In genomic region chr5:37091171-37091628, GRCm38 (mm10) we compare ENCODE assay signal across 7 mouse cellular contexts. TPM values are rescaled to one million over a fixed set of nuclear protein-coding genes. Genes with fewer than 3 reads are reported as not detected.
DNase-seq lines count a peak whose midpoint lies in the region; ATAC-seq and TF ChIP-seq lines count a peak whose summit lies in the region.

No protein-coding gene starts in this region.

- peak overlapping the region; percentile 55 for H3K9ac ChIP-seq in hindbrain, embryonic 16.5 days (ENCODE audit: low read depth, low read length)

- H3K27me3 ChIP-seq in hindbrain, embryonic 16.5 days (replicated peaks; ENCODE audit: control insufficient read depth, insufficient read depth, low read length) = peaks cover 2% of the 10 kb centered on the region; the same call in 1 of the 2 replicates

- H3K27ac ChIP-seq in hindbrain, embryonic 16.5 days (ENCODE audit: low read depth, low read length) = peak overlapping the region; percentile 59
- no peak overlapping the region for H3K27ac ChIP-seq in olfactory bulb, adult 2 months (ENCODE audit: insufficient read depth, low read depth, low read length)

- peak overlapping the region; percentile 26 for H3K4me3 ChIP-seq in hindbrain, embryonic 16.5 days (ENCODE audit: low read length)
- peak overlapping the region; percentile 38 for H3K4me3 ChIP-seq in olfactory bulb, adult 2 months (ENCODE audit: insufficient read depth, low read depth, low read length)

- H3K4me2 ChIP-seq in hindbrain, embryonic 16.5 days (ENCODE audit: low read length) = peak overlapping the region; percentile 52

- peak; percentile 33; the same call in 1 of the 2 replicates for TF ChIP-seq CTCF in olfactory bulb, adult 2 months (IDR thresholded peaks at IDR 0.05; ENCODE audit: insufficient read depth, low read depth, low read length)

- H3K9me3 ChIP-seq in hindbrain, embryonic 16.5 days (ENCODE audit: control insufficient read depth, low read length) = no peaks in the 10 kb centered on the region

- WGBS in hindbrain, embryonic 16.5 days = 2% methylated on average over 47 of the region's 47 CpGs
- WGBS in olfactory bulb, adult 2 months = 18% methylated on average over 47 of the region's 47 CpGs

- DNase-seq in ovary, postnatal 10 days (ENCODE audit: low spot score) = peak; percentile 6
- DNase-seq in ovary, postnatal 14 days (ENCODE audit: low spot score) = no peak
- DNase-seq in cerebellum, postnatal 25 days = peak; percentile 70 to 75
- DNase-seq in urinary bladder, postnatal 14 days (ENCODE audit: low spot score) = no peak
- DNase-seq in lung, postnatal 14 days = no peak

- ATAC-seq in hindbrain, embryonic 16.5 days = peak; percentile 61

- no peak for TF ChIP-seq POLR2A in olfactory bulb, adult 2 months (IDR thresholded peaks at IDR 0.05; ENCODE audit: insufficient read depth, low read depth, low read length)

- peaks cover 9% of the 10 kb centered on the region for H3K4me1 ChIP-seq in hindbrain, embryonic 16.5 days (ENCODE audit: control insufficient read depth, insufficient read depth, low read depth, low read length)
- H3K4me1 ChIP-seq in olfactory bulb, adult 2 months (ENCODE audit: control insufficient read depth, insufficient read depth, low read length) = peaks cover 10% of the 10 kb centered on the region

- H3K36me3 ChIP-seq in hindbrain, embryonic 16.5 days (ENCODE audit: control insufficient read depth, insufficient read depth, low read length) = peaks cover 6% of the 10 kb centered on the region; the same call in 1 of the 2 replicates

RNA-seq across cellular contexts. Expression of gene Gm1043, which starts 6.0 kb away (rescaled TPM):
- polyA plus RNA-seq in hindbrain, embryonic 16.5 days (2015; fragmentation: Nextera tagmentation; extraction: Ambion mirVana) = 1.8 TPM in 2 replicates
- polyA plus RNA-seq in olfactory bulb, adult 2 months (2012; ENCODE audit: insufficient read depth, insufficient read length, low replicate concordance, missing spikeins) = not detected in 2 replicates

Comparison
In these comparisons a context has a peak if more than half of its experiments do, and no peak if none do; other contexts are left out.
1. DNase-seq: peak in ovary, postnatal 10 days (single experiment) and cerebellum, postnatal 25 days (2 of 2); none in ovary, postnatal 14 days (single experiment), urinary bladder, postnatal 14 days (single experiment) and lung, postnatal 14 days (single experiment).